Comparison of ENCODE assay signal across 15 mouse cellular contexts in genomic region chr15:96319335-96319734, GRCm38 (mm10). TPM values are rescaled to one million over a fixed set of nuclear protein-coding genes. Genes with fewer than 3 reads are reported as not detected.
DNase-seq lines count a peak whose midpoint lies in the region; ATAC-seq and TF ChIP-seq lines count a peak whose summit lies in the region.
"Had no signal": no experiment of that assay in that cellular context is flagged by ENCODE, and none has a peak within 500 bp of the region (broad histone marks: within the 10 kb centered on the region; RNA-seq: fewer than 3 reads in every experiment).

No protein-coding gene starts in this region.

- no peak for TF ChIP-seq RAD21 in CH12.LX (IDR thresholded peaks at IDR 0.05; ENCODE audit: low read depth, low read length)

- 67% methylated on average over 8 of the region's 8 CpGs for WGBS in hindbrain, postnatal 0 days
- 80% methylated on average over 8 of the region's 8 CpGs for WGBS in hindbrain, embryonic 16.5 days
- WGBS in heart, embryonic 11.5 days (ENCODE audit: insufficient replicate concordance), result 85% methylated on average over 8 of the region's 8 CpGs

- no peaks in the 10 kb centered on the region for H3K9me3 ChIP-seq in hindbrain, postnatal 0 days (ENCODE audit: low read length)
- no peaks in the 10 kb centered on the region for H3K9me3 ChIP-seq in hindbrain, embryonic 16.5 days (ENCODE audit: control insufficient read depth, low read length)
- H3K9me3 ChIP-seq in CH12.LX (replicated peaks; ENCODE audit: low read length), result no peaks in the 10 kb centered on the region
- H3K9me3 ChIP-seq in heart, embryonic 11.5 days (replicated peaks; ENCODE audit: control insufficient read depth, low read length), result no peaks in the 10 kb centered on the region
- H3K9me3 ChIP-seq: embryonic facial prominence, embryonic 15.5 days; forebrain, embryonic 13.5 days; liver, embryonic 12.5 days; stomach, embryonic 15.5 days had no signal

- no peak overlapping the region for H3K4me2 ChIP-seq in hindbrain, postnatal 0 days (ENCODE audit: low read depth, low read length)
- H3K4me2 ChIP-seq in hindbrain, embryonic 16.5 days (ENCODE audit: low read length), result no peak overlapping the region
- H3K4me2 ChIP-seq in CH12.LX (ENCODE audit: insufficient read depth, low read depth, poor library complexity, severe bottlenecking), result no peak overlapping the region
- H3K4me2 ChIP-seq in heart, embryonic 11.5 days, result no peak overlapping the region
- H3K4me2 ChIP-seq: embryonic facial prominence, embryonic 15.5 days; forebrain, embryonic 13.5 days; hindbrain, embryonic 14.5 days; liver, embryonic 12.5 days; stomach, embryonic 15.5 days had no signal

- peaks cover 7% of the 10 kb centered on the region; the same call in 1 of the 2 replicates for H3K79me2 ChIP-seq in CH12.LX (replicated peaks; ENCODE audit: control insufficient read depth, extremely low read depth, insufficient read depth, poor library complexity, severe bottlenecking)

- H3K4me1 ChIP-seq in hindbrain, postnatal 0 days (ENCODE audit: insufficient read depth, low read length), result peaks cover 2% of the 10 kb centered on the region; the same call in 1 of the 2 replicates
- H3K4me1 ChIP-seq in hindbrain, embryonic 16.5 days (ENCODE audit: control insufficient read depth, insufficient read depth, low read depth, low read length), result no peaks in the 10 kb centered on the region
- peaks cover 6 to 22% of the 10 kb centered on the region in 2 experiments; a peak in 3 of 4 replicates for H3K4me1 ChIP-seq in CH12.LX (ENCODE audit: control insufficient read depth in 1 of 2, insufficient read depth in 2 of 2)
- H3K4me1 ChIP-seq in heart, embryonic 11.5 days (ENCODE audit: control insufficient read depth, insufficient read depth, low read length), result peaks cover 8% of the 10 kb centered on the region; the same call in 1 of the 2 replicates
- H3K4me1 ChIP-seq: embryonic facial prominence, embryonic 15.5 days; liver, embryonic 12.5 days; stomach, embryonic 15.5 days had no signal

- ATAC-seq in hindbrain, postnatal 0 days, result no peak
- no peak for ATAC-seq in hindbrain, embryonic 16.5 days
- no peak for ATAC-seq in heart, embryonic 11.5 days (replicated peaks; ENCODE audit: insufficient number of reproducible peaks, low FRiP score, low TSS enrichment)
- ATAC-seq: forebrain, embryonic 13.5 days; liver, embryonic 12.5 days; lung, postnatal 0 days had no signal

- H3K27me3 ChIP-seq in hindbrain, postnatal 0 days (ENCODE audit: insufficient read depth, low read length), result no peaks in the 10 kb centered on the region
- no peaks in the 10 kb centered on the region for H3K27me3 ChIP-seq in hindbrain, embryonic 16.5 days (replicated peaks; ENCODE audit: control insufficient read depth, insufficient read depth, low read length)
- H3K27me3 ChIP-seq in CH12.LX (replicated peaks), result no peaks in the 10 kb centered on the region
- H3K27me3 ChIP-seq in heart, embryonic 11.5 days (ENCODE audit: control insufficient read depth, insufficient read depth, low read length), result no peaks in the 10 kb centered on the region
- H3K27me3 ChIP-seq: embryonic facial prominence, embryonic 15.5 days; forebrain, embryonic 13.5 days; liver, embryonic 12.5 days; stomach, embryonic 15.5 days had no signal

- DNase-seq in hindbrain, postnatal 0 days (ENCODE audit: low spot score), result peak; percentile 4
- DNase-seq in CH12.LX (ENCODE audit: extremely low read depth), result no peak
- DNase-seq in cerebellum, adult 11 months, result peak; percentile 24
- peak; percentile 43 to 50 for DNase-seq in cerebellum, postnatal 36 days
- no peak for DNase-seq in kidney, postnatal 25 days
- DNase-seq: gastrocnemius, postnatal 14 days; retina, postnatal 1 day had no signal

- TF ChIP-seq POLR2A in CH12.LX (IDR thresholded peaks at IDR 0.05; ENCODE audit: low read depth, low read length), result no peak

- H3K9ac ChIP-seq in hindbrain, postnatal 0 days (replicated peaks; ENCODE audit: low read length), result no peak overlapping the region
- H3K9ac ChIP-seq in hindbrain, embryonic 16.5 days (ENCODE audit: low read depth, low read length), result no peak overlapping the region
- no peak overlapping the region for H3K9ac ChIP-seq in CH12.LX (ENCODE audit: insufficient read depth, low read depth)
- no peak overlapping the region for H3K9ac ChIP-seq in heart, embryonic 11.5 days (ENCODE audit: low read depth, low read length)
- H3K9ac ChIP-seq: embryonic facial prominence, embryonic 15.5 days; forebrain, embryonic 13.5 days; hindbrain, embryonic 14.5 days; liver, embryonic 12.5 days; stomach, embryonic 15.5 days had no signal

- no peak overlapping the region for H3K4me3 ChIP-seq in hindbrain, postnatal 0 days (ENCODE audit: low read length)
- H3K4me3 ChIP-seq in hindbrain, embryonic 16.5 days (ENCODE audit: low read length), result no peak overlapping the region
- no peak overlapping the region for H3K4me3 ChIP-seq in CH12.LX (replicated peaks in 1 of 3; ENCODE audit: low read depth in 2 of 3, low read length in 2 of 3, poor library complexity in 1 of 3)
- H3K4me3 ChIP-seq in heart, embryonic 11.5 days (ENCODE audit: low read depth, low read length), result no peak overlapping the region
- H3K4me3 ChIP-seq: embryonic facial prominence, embryonic 15.5 days; forebrain, embryonic 13.5 days; liver, embryonic 12.5 days; stomach, embryonic 15.5 days had no signal

- TF ChIP-seq EP300 in CH12.LX (IDR thresholded peaks at IDR 0.05; ENCODE audit: low read length), result no peak

- in situ Hi-C loops in CH12.LX (cut with MboI; ENCODE audit: low pct_ligation_motif_present, low pct_unique_long_range_greater_than_20kb, low sequenced_read_pairs), result no loop called here

- dilution Hi-C loops in CH12.LX (cut with MboI; ENCODE audit: extremely low pct_ligation_motif_present, extremely low pct_unique_long_range_greater_than_20kb, low sequenced_read_pairs), result no loop called here

- H3K36me3 ChIP-seq in hindbrain, postnatal 0 days (ENCODE audit: insufficient read depth, low read length), result no peaks in the 10 kb centered on the region
- no peaks in the 10 kb centered on the region for H3K36me3 ChIP-seq in hindbrain, embryonic 16.5 days (ENCODE audit: control insufficient read depth, insufficient read depth, low read length)
- H3K36me3 ChIP-seq in CH12.LX (replicated peaks in 1 of 2; ENCODE audit: control insufficient read depth in 1 of 2, insufficient read depth in 1 of 2, low read length in 1 of 2), result peaks cover 3 to 20% of the 10 kb centered on the region in 2 experiments
- no peaks in the 10 kb centered on the region for H3K36me3 ChIP-seq in heart, embryonic 11.5 days (ENCODE audit: control insufficient read depth, insufficient read depth, low read length)
- H3K36me3 ChIP-seq: stomach, embryonic 15.5 days had no signal

- H3K27ac ChIP-seq in hindbrain, postnatal 0 days, result peak overlapping the region; percentile 41; the same call in 1 of the 2 replicates
- no peak overlapping the region for H3K27ac ChIP-seq in hindbrain, embryonic 16.5 days (ENCODE audit: low read depth, low read length)
- H3K27ac ChIP-seq in CH12.LX (ENCODE audit: insufficient read depth, low read depth), result no peak overlapping the region
- no peak overlapping the region for H3K27ac ChIP-seq in heart, embryonic 11.5 days (ENCODE audit: low read depth, low read length)
- H3K27ac ChIP-seq: embryonic facial prominence, embryonic 15.5 days; forebrain, embryonic 13.5 days; hindbrain, embryonic 14.5 days; liver, embryonic 12.5 days; stomach, embryonic 15.5 days had no signal

- TF ChIP-seq CTCF in hindbrain, postnatal 0 days (IDR thresholded peaks at IDR 0.05; ENCODE audit: low read depth), result no peak
- no peak for TF ChIP-seq CTCF in CH12.LX (conservative IDR thresholded peaks at IDR 0.05 in 1 of 2, IDR thresholded peaks at IDR 0.05 in 1 of 2; ENCODE audit: low read depth in 2 of 2, low read length in 2 of 2)

TF ChIP-seq in CH12.LX, 34 proteins besides CTCF, POLR2A, EP300 and RAD21:
- TF ChIP-seq BHLHE40 (IDR thresholded peaks at IDR 0.05; ENCODE audit: low read depth, low read length) (0 out of 2 replicates have a peak, but pooled peaks have one; percentile 21), JUND (conservative IDR thresholded peaks at IDR 0.05; ENCODE audit: low read depth, low read length) (no peak)

RNA-seq across cellular contexts. Expression of gene Arid2, which starts 32.0 kb away (rescaled TPM):
- total RNA-seq in hindbrain, postnatal 0 days (2014; rRNA removed), result 35.0 and 38.4 TPM in 2 replicates
- 11.2 and 11.5 TPM in 2 replicates for polyA plus RNA-seq in hindbrain, postnatal 0 days (2015; fragmentation: Nextera tagmentation; extraction: Ambion mirVana)
- polyA plus RNA-seq in hindbrain, embryonic 16.5 days (2015; fragmentation: Nextera tagmentation; extraction: Ambion mirVana), result 15.0 and 17.5 TPM in 2 replicates
- total RNA-seq in CH12.LX (2012; rRNA removed) (11.8 and 11.9 TPM in 2 replicates), CH12.LX (2014; rRNA removed) (14.1 TPM in 2 replicates)
- 10.8 and 13.3 TPM in 2 replicates for polyA plus RNA-seq in CH12.LX (2012; ENCODE audit: insufficient read length, low read depth)
- polyA plus RNA-seq in heart, embryonic 11.5 days (2014; fragmentation: Nextera tagmentation; extraction: Ambion mirVana), result 22.0 and 22.6 TPM in 2 replicates

Comparison
In these comparisons a context has a peak if more than half of its experiments do, and no peak if none do; other contexts are left out.
1. DNase-seq: peak in hindbrain, postnatal 0 days (single experiment), cerebellum, adult 11 months (single experiment) and cerebellum, postnatal 36 days (2 of 2); none in CH12.LX (single experiment) and kidney, postnatal 25 days (0 of 2).